In the genomic region with DNA sequence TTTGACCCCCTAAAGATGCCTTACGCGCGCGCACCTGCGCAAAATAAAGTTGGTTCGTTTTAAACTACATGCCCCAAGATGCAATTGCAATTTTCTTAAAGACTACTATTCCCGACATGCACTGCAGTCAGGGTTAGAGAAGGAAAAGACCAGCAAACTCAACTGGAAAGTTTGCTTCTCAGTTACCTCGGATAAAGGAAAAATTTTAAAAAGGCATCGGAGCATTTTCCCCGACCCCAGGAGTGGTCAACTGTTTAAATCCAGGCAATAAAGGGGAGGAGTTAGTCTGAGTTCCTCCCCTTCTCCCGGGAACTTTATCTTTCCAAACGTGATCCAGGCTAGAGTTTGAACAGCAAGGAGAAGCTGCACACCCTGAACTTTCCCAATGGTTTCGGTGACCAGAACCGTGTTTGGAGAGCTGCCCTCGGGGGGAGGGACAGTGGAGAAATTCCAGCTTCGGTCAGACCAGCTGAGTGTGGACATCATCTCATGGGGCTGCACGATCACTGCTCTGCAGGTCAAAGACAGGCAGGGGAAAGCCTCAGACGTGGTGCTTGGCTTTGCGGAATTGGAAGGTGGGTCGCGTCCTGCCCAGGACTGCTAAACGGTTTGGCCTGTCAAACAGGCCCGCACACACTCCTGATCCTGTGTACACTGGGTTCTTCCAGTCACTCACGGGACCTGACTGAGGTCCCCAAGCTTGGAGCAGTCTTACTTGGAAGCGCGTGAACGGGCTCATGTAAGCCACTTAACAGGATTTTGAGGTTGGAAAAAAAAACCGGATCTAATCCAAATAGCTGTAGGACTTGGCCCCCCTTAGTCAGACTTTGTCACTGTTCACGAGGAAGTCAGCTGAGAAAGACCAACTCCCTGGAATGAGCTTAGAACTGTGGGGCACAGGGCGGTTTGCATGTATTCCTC, we compare ENCODE assay signal across 8 mouse cellular contexts. TPM values are rescaled to one million over a fixed set of nuclear protein-coding genes. Genes with fewer than 3 reads are reported as not detected.
A peak's percentile ranks its signal among the peaks of the same experiment; 100 is the strongest.
DNase-seq lines count a peak whose midpoint lies in the region; ATAC-seq lines count a peak whose summit lies in the region.

Gene Galm (plus strand): TSS at position 141 of the 921 bp plus-strand sequence.

- peak within 1 kb of the TSS; percentile 42 for H3K4me3 ChIP-seq in hindbrain, embryonic 15.5 days

- H3K9ac ChIP-seq in hindbrain, embryonic 15.5 days = peak within 1 kb of the TSS; percentile 32

- H3K27me3 ChIP-seq in hindbrain, embryonic 15.5 days = no peaks in the 10 kb centered on the region

- peak within 1 kb of the TSS; percentile 73 for H3K4me2 ChIP-seq in hindbrain, embryonic 15.5 days

- H3K36me3 ChIP-seq in hindbrain, embryonic 15.5 days = no peaks in the 10 kb centered on the region

- no peak within 1 kb of the TSS for H3K27ac ChIP-seq in hindbrain, embryonic 15.5 days (replicated peaks)

- whole genome bisulfite sequencing in hindbrain, embryonic 15.5 days = 7% methylated on average over 30 of the region's 30 CpGs

- H3K4me1 ChIP-seq in hindbrain, embryonic 15.5 days (replicated peaks) = peaks cover 3% of the 10 kb centered on the region

- no peaks in the 10 kb centered on the region for H3K9me3 ChIP-seq in hindbrain, embryonic 15.5 days

- ATAC-seq in hindbrain, embryonic 15.5 days (ENCODE audit: low FRiP score, low read depth) = peak; percentile 86

- peak; percentile 90 for DNase-seq in adipocyte (ENCODE audit: low spot score)
- DNase-seq in cerebellum, postnatal 36 days = peak; percentile 15 to 25
- DNase-seq in gastrocnemius, adult 8-10 months (ENCODE audit: low spot score in 2 of 2) = peak; percentile 39 to 47
- DNase-seq in left cerebral cortex, adult 11 months (ENCODE audit: low spot score) = peak; percentile 35
- DNase-seq in lung, postnatal 36 days = peak; percentile 65
- peak; percentile 64 for DNase-seq in retina, embryonic 14.5 days (ENCODE audit: low spot score)
- DNase-seq in urinary bladder, postnatal 36 days (ENCODE audit: low spot score in 2 of 2) = peak; percentile 62 to 83

RNA-seq across cellular contexts. Expression of gene Galm, which starts in this region (rescaled TPM):
- 1 to 10 TPM; 1.9 to 3.0 (median 2.4) TPM for total RNA-seq in gastrocnemius, adult 8-10 months (2022)
- 2.1 and 2.2 TPM in 2 replicates for polyA plus RNA-seq in hindbrain, embryonic 15.5 days (2015; fragmentation: Nextera tagmentation; extraction: Ambion mirVana)

Comparison
In these comparisons a context has a peak if more than half of its experiments do, and no peak if none do; other contexts are left out.
1. DNase-seq: peak in every context shown above with its lines; median percentile 90 in adipocyte; 72 in urinary bladder, postnatal 36 days; 65 in lung, postnatal 36 days; 64 in retina, embryonic 14.5 days; 43 in gastrocnemius, adult 8-10 months; 35 in left cerebral cortex, adult 11 months; 20 in cerebellum, postnatal 36 days.